Mouse (Mus musculus) hindbrain, embryonic 14.5 days (tissue): Measurements from ENCODE around the gene Fbn1. TPM values are rescaled to one million over a fixed set of nuclear protein-coding genes. Genes with fewer than 3 reads are reported as not detected.

Experiments used
- ATAC-seq: fragments of 200-750 bp; cut with Nextera tagmentation; 2 replicates; pipeline ENCODE4 v1.8.0; 2017; ENCODE audit warnings: moderate number of reproducible peaks, mild to moderate bottlenecking, moderate TSS enrichment, moderate library complexity; ENCODE audit not compliant: low FRiP score
- DNase-seq: peaks from one replicate; pipeline ENCODE4 v3.0.0-alpha.2; 2015; ENCODE audit warnings: low spot score
- H3K27ac ChIP-seq: fragments of 300-500 bp; sonication (generic); 2 replicates; pipeline ENCODE4 v1.5.1; 2014; ENCODE audit warnings: mild to moderate bottlenecking, moderate library complexity
- H3K27me3 ChIP-seq: fragments of 300-500 bp; sonication (generic); 2 replicates; pipeline ENCODE4 v1.6.1; 2014; ENCODE audit warnings: mild to moderate bottlenecking, low read length, mixed read lengths; ENCODE audit not compliant: control insufficient read depth, insufficient read depth
- H3K36me3 ChIP-seq: fragments of 300-500 bp; sonication (generic); replicated peaks from 2 replicates; pipeline ENCODE4 v1.6.1; 2014; ENCODE audit not compliant: control insufficient read depth, insufficient read depth
- H3K4me1 ChIP-seq: fragments of 300-500 bp; sonication (generic); replicated peaks from 2 replicates; pipeline ENCODE4 v1.6.1; 2014; ENCODE audit warnings: antibody characterized with exemption, low read length, mixed read lengths; ENCODE audit not compliant: control insufficient read depth, insufficient read depth
- H3K4me2 ChIP-seq: fragments of 300-500 bp; sonication (generic); replicated peaks from 2 replicates; pipeline ENCODE4 v1.6.1; 2014; ENCODE audit warnings: mild to moderate bottlenecking, moderate library complexity
- H3K4me3 ChIP-seq: fragments of 300-500 bp; sonication (generic); replicated peaks from 2 replicates; pipeline ENCODE4 v1.5.1; 2014; ENCODE audit warnings: mild to moderate bottlenecking, low read length
- H3K9ac ChIP-seq: fragments of 300-500 bp; sonication (generic); 2 replicates; pipeline ENCODE4 v1.6.1; 2014
- H3K9me3 ChIP-seq: fragments of 300-500 bp; sonication (generic); 2 replicates; pipeline ENCODE4 v1.6.1; 2016; ENCODE audit warnings: low read length; ENCODE audit not compliant: control insufficient read depth
- WGBS: fragments of 180-500 bp; shearing (Covaris S2); extraction: QIAGEN DNeasy Blood & Tissue Kit; methylation state at CpG from one replicate; pipeline ENCODE4 v1.1.7; 2014; 5-methylcytosine and 5-hydroxymethylcytosine counted together
- polyA plus RNA-seq: library from polyadenylated mRNA; unstranded; fragments of >200 nt; fragmentation: Nextera tagmentation; extraction: Ambion mirVana; gene quantifications from 2 replicates; pipeline ENCODE4 v1.2.1, GENCODE M21; 2014

Gene Fbn1
- polyA plus RNA-seq, 1 experiment from 2014 or later = 6.7 TPM

DNA sequence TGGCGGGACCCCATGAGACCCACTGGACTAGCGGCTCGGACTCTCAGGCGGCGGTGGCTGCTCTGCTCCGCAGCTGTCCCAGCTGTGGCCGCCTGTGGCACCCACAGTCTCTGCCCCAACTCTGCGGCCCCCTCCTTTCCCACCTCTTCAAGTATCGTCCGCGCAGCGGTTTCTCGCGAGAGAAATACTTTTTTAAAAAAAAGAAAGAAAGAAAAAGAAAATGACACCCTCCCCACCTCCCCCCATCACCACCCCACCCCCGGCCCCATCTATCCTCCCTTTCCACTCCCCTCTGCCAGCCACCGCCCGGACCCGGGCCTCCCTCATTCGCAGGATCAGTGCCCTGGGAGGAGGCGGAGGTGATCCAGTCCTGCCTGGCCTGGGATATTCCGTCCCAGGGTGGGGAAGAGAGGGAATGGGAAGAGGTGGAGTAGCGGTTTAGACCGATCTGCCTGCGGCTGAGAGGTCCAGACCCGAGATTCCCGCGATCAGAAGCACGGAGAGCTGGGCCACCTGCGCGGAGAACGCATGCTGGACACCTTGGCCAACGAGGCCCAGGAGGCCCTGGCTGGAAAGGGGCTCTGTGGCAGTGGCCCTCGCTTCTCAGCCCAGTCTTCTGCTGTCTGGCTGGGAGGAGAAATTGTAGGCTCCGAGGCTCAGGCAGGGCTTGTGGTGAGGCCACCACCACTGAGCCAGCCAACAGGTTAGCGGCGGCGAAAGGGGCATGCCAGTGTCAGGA is 1.3 kb downstream of the Fbn1 start:
- ATAC-seq = peak; percentile 90
- WGBS = 2% methylated on average over 37 of the region's 37 CpGs

DNA sequence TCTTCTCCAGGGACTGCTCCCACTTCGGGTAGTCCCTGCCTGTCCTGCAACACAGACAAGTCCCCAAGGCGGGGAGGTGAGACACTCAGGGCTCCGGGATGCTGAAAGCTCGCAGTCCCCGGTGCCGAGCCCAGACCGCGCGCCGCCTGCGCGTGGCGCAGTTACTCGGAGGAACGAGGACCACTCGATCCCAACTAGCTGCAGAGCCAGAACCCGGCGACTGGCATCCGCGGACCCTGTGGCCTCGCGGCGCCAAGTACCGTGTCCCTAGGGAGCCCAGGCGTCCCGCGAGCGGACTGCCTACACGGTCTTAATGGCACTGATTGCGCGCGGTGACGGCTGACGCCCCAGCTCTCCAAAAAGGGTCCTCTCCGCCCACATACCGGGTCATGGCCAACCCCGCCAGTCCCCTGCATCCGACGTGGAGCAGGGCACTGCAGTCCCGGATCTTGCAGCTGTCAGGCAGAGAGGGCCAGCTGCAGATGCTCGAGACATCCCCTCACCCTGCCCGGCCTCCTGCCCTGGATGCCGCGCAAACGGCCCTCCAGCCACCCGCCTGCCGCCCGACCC is 2.0 kb downstream of the Fbn1 start:
- Histone ChIP-seq H3K4me2 (peak overlapping the region; percentile 98), H3K27me3 (no peaks in the 10 kb centered on the region; the same call in 1 of the 2 replicates), H3K4me3 (peak overlapping the region; percentile 82), H3K4me1 (peaks cover 8% of the 10 kb centered on the region; the same call in 1 of the 2 replicates), H3K9ac (peak overlapping the region; percentile 72), H3K9me3 (no peaks in the 10 kb centered on the region), H3K27ac (peak overlapping the region; percentile 54; the same call in 1 of the 2 replicates), H3K36me3 (no peaks in the 10 kb centered on the region)
- ATAC-seq (peak; percentile 80), DNase-seq (peak; percentile 66)
- whole genome bisulfite sequencing = under 1% methylated on average over 48 of the region's 48 CpGs

More for the DNA sequence above, 1.3 kb downstream of the Fbn1 start:
- peak overlapping the region; percentile 72 for H3K9ac ChIP-seq
- H3K27ac ChIP-seq = peak overlapping the region; percentile 54; the same call in 1 of the 2 replicates
- peak overlapping the region; percentile 82 for H3K4me3 ChIP-seq
- H3K27me3 ChIP-seq = no peaks in the 10 kb centered on the region; the same call in 1 of the 2 replicates
- H3K9me3 ChIP-seq = no peaks in the 10 kb centered on the region
- no peaks in the 10 kb centered on the region for H3K36me3 ChIP-seq
- peaks cover 8% of the 10 kb centered on the region; the same call in 1 of the 2 replicates for H3K4me1 ChIP-seq
- H3K4me2 ChIP-seq = peak overlapping the region; percentile 98
- peak; percentile 70 for DNase-seq

DNA sequence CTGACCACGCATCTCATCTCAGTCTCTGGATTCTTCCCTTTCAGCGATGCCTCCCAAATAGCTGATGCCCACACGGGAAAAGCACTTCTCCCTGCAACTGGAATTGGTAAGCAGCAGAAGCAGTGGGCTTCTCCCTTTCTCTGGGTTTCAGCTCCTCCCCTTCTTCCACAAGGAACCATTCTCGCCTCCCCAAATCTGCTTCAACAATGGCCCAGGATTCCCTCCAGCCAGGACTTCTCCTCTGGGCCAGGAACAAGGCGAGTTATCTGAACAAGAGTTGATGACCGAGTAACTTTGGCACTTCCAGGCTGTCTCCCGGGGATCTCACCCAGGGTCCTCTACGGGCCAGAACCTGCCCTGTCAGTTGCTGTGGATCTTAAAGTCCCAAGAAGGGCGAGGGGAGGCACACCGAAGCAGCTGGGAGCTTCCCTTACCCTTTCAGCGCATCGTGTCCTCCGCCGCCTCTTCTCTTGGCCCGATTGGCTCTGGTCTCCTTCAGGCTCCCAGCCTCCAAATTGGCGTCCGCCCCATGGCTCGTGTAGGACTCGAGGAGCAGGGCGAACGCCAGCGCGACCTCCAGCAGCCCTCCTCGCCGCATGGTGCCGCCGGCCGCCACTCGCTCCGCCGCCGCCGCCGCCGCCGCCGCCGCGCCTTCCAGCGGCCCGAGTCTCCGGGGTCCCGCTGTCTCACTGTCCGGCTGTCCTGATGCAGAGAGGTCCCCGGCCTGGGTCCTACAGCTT is 2.6 kb downstream of the Fbn1 start, which contains the start of gene Gm9913:
Gene Gm9913, plus strand, starts transcription at position 84 of the 740 bp plus-strand sequence.
- peak; percentile 52 for ATAC-seq

DNA sequence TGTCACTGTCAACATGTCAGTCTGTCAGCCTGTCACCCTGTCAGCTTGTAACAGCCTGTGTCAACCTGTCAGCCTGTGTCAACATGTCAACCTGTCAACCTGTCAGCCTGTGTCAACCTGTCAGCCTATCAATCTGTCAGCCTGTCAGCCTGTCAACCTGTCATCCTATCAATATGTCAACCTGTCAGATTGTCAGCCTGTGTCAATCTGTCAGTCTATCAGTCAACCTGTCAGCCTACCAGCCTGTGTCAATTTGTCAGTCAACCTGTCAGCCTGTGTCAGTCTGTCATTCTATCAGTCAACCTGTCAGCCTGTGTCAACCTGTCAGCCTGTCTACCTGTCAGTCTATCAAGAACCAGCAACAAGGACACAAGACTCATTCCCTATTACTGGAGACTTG is 6.3 kb downstream of the Fbn1 start:
- Histone ChIP-seq H3K27me3 (no peaks in the 10 kb centered on the region), H3K9ac (no peak overlapping the region), H3K4me1 (peaks cover 8% of the 10 kb centered on the region; the same call in 1 of the 2 replicates), H3K9me3 (no peaks in the 10 kb centered on the region), H3K4me3 (no peak overlapping the region), H3K4me2 (no peak overlapping the region), H3K27ac (no peak overlapping the region), H3K36me3 (no peaks in the 10 kb centered on the region)
- ATAC-seq (no peak), DNase-seq (no peak)

More for the DNA sequence above, 2.6 kb downstream of the Fbn1 start, which contains the start of gene Gm9913:
- under 1% methylated on average over 34 of the region's 45 CpGs for WGBS
- no peaks in the 10 kb centered on the region for H3K9me3 ChIP-seq
- peak; percentile 44 for DNase-seq
- H3K27me3 ChIP-seq = no peaks in the 10 kb centered on the region; the same call in 1 of the 2 replicates
- peaks cover 8% of the 10 kb centered on the region; the same call in 1 of the 2 replicates for H3K4me1 ChIP-seq
- H3K4me2 ChIP-seq = peak within 1 kb of the TSS; percentile 98
- H3K36me3 ChIP-seq = no peaks in the 10 kb centered on the region
- H3K9ac ChIP-seq = peak within 1 kb of the TSS; percentile 72
- H3K27ac ChIP-seq = peak within 1 kb of the TSS; percentile 54; the same call in 1 of the 2 replicates
- H3K4me3 ChIP-seq = peak within 1 kb of the TSS; percentile 82

DNA sequence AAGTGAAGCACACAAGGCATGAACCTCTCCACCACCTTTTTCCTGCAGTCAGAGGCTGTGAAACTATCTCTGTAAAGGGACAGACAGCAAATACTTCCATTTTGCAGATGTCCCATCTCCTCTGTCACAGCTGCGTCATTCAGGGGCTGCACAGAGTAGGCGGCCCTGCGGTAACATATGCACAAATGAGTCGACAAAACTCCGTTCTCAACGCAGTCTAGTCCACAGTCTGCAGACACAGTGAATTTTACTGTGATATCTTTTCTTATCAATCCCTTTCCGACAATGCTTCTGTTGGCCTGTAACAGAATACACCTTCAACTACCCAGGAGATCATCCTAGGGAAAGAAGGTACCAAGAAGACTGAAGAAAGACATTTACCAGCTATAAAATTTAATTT is 9.6 kb downstream of the Fbn1 start:
- no peaks in the 10 kb centered on the region for H3K27me3 ChIP-seq
- no peak overlapping the region for H3K4me3 ChIP-seq
- ATAC-seq (no peak), DNase-seq (no peak)
- H3K27ac ChIP-seq = no peak overlapping the region
- no peak overlapping the region for H3K4me2 ChIP-seq
- no peaks in the 10 kb centered on the region for H3K4me1 ChIP-seq
- no peaks in the 10 kb centered on the region for H3K36me3 ChIP-seq
- no peaks in the 10 kb centered on the region for H3K9me3 ChIP-seq
- H3K9ac ChIP-seq = no peak overlapping the region
- WGBS = 90% methylated on average over 7 of the region's 7 CpGs

DNA sequence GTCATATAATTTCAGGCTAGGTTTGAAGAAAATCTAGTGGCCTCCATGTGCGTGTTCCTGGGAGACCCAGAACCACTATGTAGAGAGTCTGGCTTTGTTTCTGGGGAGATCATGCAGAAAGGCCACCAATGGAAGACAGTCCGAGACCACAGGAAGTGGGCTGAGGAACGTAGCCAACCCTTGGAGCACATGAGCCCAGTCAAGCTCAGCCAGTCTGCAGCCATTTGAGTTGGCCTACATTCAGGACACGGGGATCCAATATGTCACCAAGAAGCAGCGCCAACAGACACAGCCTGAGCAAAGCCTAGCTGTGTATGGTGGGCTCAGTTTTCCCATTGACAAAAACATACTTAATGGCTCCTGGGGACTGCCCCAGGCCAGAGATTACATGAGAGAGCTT is 11.1 kb downstream of the Fbn1 start:
- DNase-seq (no peak), ATAC-seq (no peak)
- Histone ChIP-seq H3K4me1 (no peaks in the 10 kb centered on the region), H3K27ac (no peak overlapping the region), H3K4me3 (no peak overlapping the region), H3K4me2 (no peak overlapping the region), H3K9me3 (no peaks in the 10 kb centered on the region), H3K9ac (no peak overlapping the region), H3K27me3 (no peaks in the 10 kb centered on the region), H3K36me3 (no peaks in the 10 kb centered on the region)
- 89% methylated on average over 5 of the region's 5 CpGs for WGBS

DNA sequence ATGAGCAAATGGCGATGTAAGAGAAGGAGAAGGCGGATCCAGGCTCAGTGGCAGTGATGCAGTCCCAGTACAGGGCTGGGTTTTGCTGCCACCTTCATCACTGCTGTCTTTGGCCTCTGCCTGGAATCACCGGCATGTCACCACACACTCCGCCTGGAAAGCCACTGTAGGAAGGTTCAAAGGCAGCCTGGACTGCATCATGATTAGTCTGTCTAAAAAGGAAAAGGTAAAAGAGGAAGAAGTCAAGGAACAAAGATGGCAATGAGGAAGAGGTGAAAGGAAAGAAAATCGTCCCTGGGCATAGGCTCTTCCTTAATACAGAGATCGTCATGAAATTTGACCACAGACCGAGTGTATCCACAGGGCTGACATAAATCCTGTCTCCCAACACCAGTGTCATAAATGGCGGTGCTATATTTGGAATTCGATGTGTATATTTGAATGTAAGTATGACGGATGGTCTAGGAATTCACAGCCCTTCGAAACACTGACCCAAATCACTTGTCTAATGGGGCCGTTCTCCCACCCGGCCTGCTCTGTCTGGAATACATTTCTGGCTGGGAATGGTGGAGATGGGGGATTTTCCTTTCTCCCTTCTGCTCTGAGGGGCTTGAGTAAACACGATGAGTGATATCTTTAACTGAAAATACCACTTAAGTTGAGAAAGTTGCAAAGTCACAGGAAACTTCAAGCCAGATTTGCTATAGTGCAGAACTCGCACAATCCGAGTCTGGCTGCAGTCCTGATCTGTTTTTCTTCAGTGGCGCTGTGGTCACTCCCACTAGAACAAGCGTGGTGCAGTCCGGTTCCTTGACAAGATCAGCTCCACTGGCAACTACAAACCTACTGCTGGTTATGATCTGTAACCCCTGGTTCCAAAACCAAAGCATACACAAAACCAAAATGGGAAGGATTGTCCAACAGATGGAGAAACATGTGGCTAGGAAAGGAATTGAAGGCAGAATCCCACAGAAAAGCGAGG is 12.7 kb downstream of the Fbn1 start:
- WGBS = 94% methylated on average over 20 of the region's 20 CpGs
- no peak for ATAC-seq
- Histone ChIP-seq H3K27me3 (no peaks in the 10 kb centered on the region), H3K4me3 (no peak overlapping the region), H3K4me2 (no peak overlapping the region), H3K9ac (no peak overlapping the region), H3K9me3 (no peaks in the 10 kb centered on the region), H3K27ac (no peak overlapping the region), H3K36me3 (no peaks in the 10 kb centered on the region), H3K4me1 (no peaks in the 10 kb centered on the region)
- no peak for DNase-seq

DNA sequence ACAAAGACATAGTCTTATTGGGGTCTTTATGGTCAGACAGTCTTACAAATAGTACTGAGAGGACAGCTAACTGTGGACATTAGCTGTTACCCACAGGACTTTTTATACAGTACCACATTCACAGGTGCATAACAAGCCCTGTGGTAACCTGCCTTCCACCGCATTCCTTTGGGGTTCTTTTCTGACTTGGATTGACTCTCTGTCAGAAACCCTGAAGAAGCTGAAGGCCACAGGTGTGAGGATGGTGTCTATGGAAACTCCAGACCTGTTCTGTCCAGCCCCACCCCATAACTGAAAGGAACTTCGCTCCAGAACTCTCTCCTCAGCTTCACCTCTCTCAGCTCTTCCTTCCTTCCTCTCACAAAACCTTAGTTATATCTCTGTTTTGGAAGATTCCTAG is 13.5 kb downstream of the Fbn1 start:
- Histone ChIP-seq H3K4me1 (no peaks in the 10 kb centered on the region), H3K27ac (no peak overlapping the region)
- 96% methylated on average over 2 of the region's 2 CpGs for WGBS

More for the DNA sequence above, 13.5 kb downstream of the Fbn1 start:
- no peak overlapping the region for H3K9ac ChIP-seq
- no peak overlapping the region for H3K4me3 ChIP-seq
- no peaks in the 10 kb centered on the region for H3K27me3 ChIP-seq
- DNase-seq = no peak
- no peak overlapping the region for H3K4me2 ChIP-seq
- no peaks in the 10 kb centered on the region for H3K36me3 ChIP-seq
- no peak for ATAC-seq
- H3K9me3 ChIP-seq = no peaks in the 10 kb centered on the region
